23 mouse cellular contexts compared by ENCODE assay signal in the genomic region with DNA sequence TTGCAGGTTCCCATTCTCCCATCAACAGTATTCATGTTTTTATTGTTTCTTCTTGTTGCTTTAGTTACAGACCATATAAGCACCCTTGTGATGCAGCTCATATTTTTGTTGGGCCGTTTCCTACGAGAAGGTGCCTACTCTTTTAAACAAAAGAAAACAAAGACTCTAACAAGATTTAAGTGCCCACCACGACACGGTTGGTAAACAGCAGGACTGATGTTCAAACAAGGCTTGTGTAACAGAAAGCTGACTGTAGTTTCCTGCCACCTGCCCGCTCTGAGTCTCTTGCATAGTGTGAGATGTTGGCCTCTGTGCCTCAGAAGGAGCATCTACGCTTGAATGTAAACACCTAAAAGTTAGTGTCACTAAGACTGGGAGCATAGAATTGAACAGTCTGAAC. TPM values are rescaled to one million over a fixed set of nuclear protein-coding genes. Genes with fewer than 3 reads are reported as not detected.
DNase-seq lines count a peak whose midpoint lies in the region; ATAC-seq and TF ChIP-seq lines count a peak whose summit lies in the region.
"Had no signal": no experiment of that assay in that cellular context is flagged by ENCODE, and none has a peak within 500 bp of the region (broad histone marks: within the 10 kb centered on the region; RNA-seq: fewer than 3 reads in every experiment).

No protein-coding gene starts in this region.

- peaks cover 14% of the 10 kb centered on the region for H3K4me1 ChIP-seq in kidney, embryonic 15.5 days
- peaks cover 10% of the 10 kb centered on the region; the same call in 1 of the 2 replicates for H3K4me1 ChIP-seq in lung, embryonic 15.5 days
- H3K4me1 ChIP-seq in lung, postnatal 0 days (ENCODE audit: insufficient read depth, low read depth, low read length), result 0 out of 2 replicates have a peak, but pooled peaks cover 3% of the 10 kb centered on the region
- H3K4me1 ChIP-seq in stomach, postnatal 0 days (replicated peaks; ENCODE audit: control insufficient read depth, insufficient read depth), result no peaks in the 10 kb centered on the region
- H3K4me1 ChIP-seq: embryonic facial prominence, embryonic 15.5 days; limb, embryonic 13.5 days had no signal

- no peak for DNase-seq in kidney, postnatal 14 days
- DNase-seq in lung, postnatal 14 days, result no peak
- peak; percentile 83 for DNase-seq in lung, postnatal 0 days (ENCODE audit: low spot score)
- no peak for DNase-seq in stomach, postnatal 0 days (ENCODE audit: low spot score)
- no peak for DNase-seq in urinary bladder, adult 2 months (ENCODE audit: low spot score)
- DNase-seq in testis, postnatal 14 days (ENCODE audit: low spot score), result no peak
- DNase-seq: B cell, adult 2 months; cerebellum, adult 2 months; cerebellum, postnatal 36 days; gastrocnemius, adult 2 months; right cerebral cortex, adult 18-20 months; spleen, adult 18-20 months; thymus, postnatal 14 days had no signal

- H3K27ac ChIP-seq in kidney, embryonic 15.5 days, result peak overlapping the region; percentile 80
- H3K27ac ChIP-seq in lung, embryonic 15.5 days, result peak overlapping the region; percentile 81
- H3K27ac ChIP-seq in lung, postnatal 0 days (ENCODE audit: low read length), result peak overlapping the region; percentile 75
- H3K27ac ChIP-seq in stomach, postnatal 0 days (replicated peaks), result peak overlapping the region; percentile 72
- H3K27ac ChIP-seq: embryonic facial prominence, embryonic 15.5 days; forebrain, embryonic 12.5 days; gastrocnemius, adult 2 months; heart, embryonic 10.5 days; hindbrain, embryonic 12.5 days; limb, embryonic 13.5 days; neural tube, embryonic 12.5 days had no signal

- ATAC-seq in kidney, embryonic 15.5 days (replicated peaks; ENCODE audit: low FRiP score), result peak; percentile 12; the same call in 1 of the 2 replicates
- ATAC-seq in lung, embryonic 15.5 days (ENCODE audit: borderline replicate concordance, extremely low read depth, low FRiP score, low TSS enrichment), result 0 out of 2 replicates have a peak, but pooled peaks have one; percentile 24
- ATAC-seq in lung, postnatal 0 days, result peak; percentile 61
- ATAC-seq in stomach, postnatal 0 days (ENCODE audit: low FRiP score, low TSS enrichment), result no peak
- ATAC-seq: inflammation-experienced regulatory T-cells, adult 6 months had no signal

- no peaks in the 10 kb centered on the region for H3K36me3 ChIP-seq in kidney, embryonic 15.5 days
- no peaks in the 10 kb centered on the region for H3K36me3 ChIP-seq in lung, embryonic 15.5 days
- no peaks in the 10 kb centered on the region for H3K36me3 ChIP-seq in lung, postnatal 0 days (ENCODE audit: insufficient read depth, low read length)
- H3K36me3 ChIP-seq in stomach, postnatal 0 days (ENCODE audit: control insufficient read depth, insufficient read depth, low read length), result no peaks in the 10 kb centered on the region
- H3K36me3 ChIP-seq: embryonic facial prominence, embryonic 15.5 days; forebrain, embryonic 12.5 days; heart, embryonic 10.5 days; hindbrain, embryonic 12.5 days; limb, embryonic 13.5 days; neural tube, embryonic 12.5 days had no signal

- H3K27me3 ChIP-seq in kidney, embryonic 15.5 days, result no peaks in the 10 kb centered on the region
- H3K27me3 ChIP-seq in lung, embryonic 15.5 days, result no peaks in the 10 kb centered on the region
- H3K27me3 ChIP-seq in lung, postnatal 0 days (replicated peaks; ENCODE audit: insufficient read depth, low read length), result no peaks in the 10 kb centered on the region
- no peaks in the 10 kb centered on the region for H3K27me3 ChIP-seq in stomach, postnatal 0 days (ENCODE audit: control insufficient read depth, insufficient read depth, low read length)
- H3K27me3 ChIP-seq: embryonic facial prominence, embryonic 15.5 days; forebrain, embryonic 12.5 days; hindbrain, embryonic 12.5 days; limb, embryonic 13.5 days; neural tube, embryonic 12.5 days had no signal

- no peaks in the 10 kb centered on the region for H3K9me3 ChIP-seq in kidney, embryonic 15.5 days (replicated peaks)
- no peaks in the 10 kb centered on the region for H3K9me3 ChIP-seq in lung, embryonic 15.5 days
- no peaks in the 10 kb centered on the region for H3K9me3 ChIP-seq in lung, postnatal 0 days (ENCODE audit: low read length)
- no peaks in the 10 kb centered on the region for H3K9me3 ChIP-seq in stomach, postnatal 0 days (ENCODE audit: control insufficient read depth, low read length)
- H3K9me3 ChIP-seq: embryonic facial prominence, embryonic 15.5 days; forebrain, embryonic 12.5 days; heart, embryonic 10.5 days; hindbrain, embryonic 12.5 days; limb, embryonic 13.5 days; neural tube, embryonic 12.5 days had no signal

- no peak overlapping the region for H3K4me3 ChIP-seq in kidney, embryonic 15.5 days (replicated peaks)
- no peak overlapping the region for H3K4me3 ChIP-seq in lung, embryonic 15.5 days
- no peak overlapping the region for H3K4me3 ChIP-seq in lung, postnatal 0 days (ENCODE audit: low read depth, low read length)
- no peak overlapping the region for H3K4me3 ChIP-seq in stomach, postnatal 0 days (ENCODE audit: low read depth, low read length)
- H3K4me3 ChIP-seq: embryonic facial prominence, embryonic 15.5 days; forebrain, embryonic 12.5 days; gastrocnemius, adult 2 months; heart, embryonic 10.5 days; hindbrain, embryonic 12.5 days; limb, embryonic 13.5 days; neural tube, embryonic 12.5 days had no signal

- H3K4me2 ChIP-seq in kidney, embryonic 15.5 days, result no peak overlapping the region
- H3K4me2 ChIP-seq in lung, embryonic 15.5 days, result no peak overlapping the region
- H3K4me2 ChIP-seq in lung, postnatal 0 days (replicated peaks; ENCODE audit: low read depth, low read length), result no peak overlapping the region
- H3K4me2 ChIP-seq in stomach, postnatal 0 days (replicated peaks; ENCODE audit: low read depth), result no peak overlapping the region
- H3K4me2 ChIP-seq: embryonic facial prominence, embryonic 15.5 days; forebrain, embryonic 12.5 days; hindbrain, embryonic 12.5 days; limb, embryonic 13.5 days; midbrain, embryonic 11.5 days; neural tube, embryonic 12.5 days had no signal

- WGBS in kidney, embryonic 15.5 days, result 18% methylated on average over 6 of the region's 6 CpGs
- WGBS in lung, embryonic 15.5 days, result 41% methylated on average over 6 of the region's 6 CpGs
- WGBS in lung, postnatal 0 days, result 37% methylated on average over 6 of the region's 6 CpGs
- WGBS in stomach, postnatal 0 days, result 30% methylated on average over 6 of the region's 6 CpGs

- TF ChIP-seq EP300 in lung, postnatal 0 days (IDR thresholded peaks at IDR 0.05), result peak; percentile 81
- TF ChIP-seq EP300 in stomach, postnatal 0 days (optimal IDR thresholded peaks at IDR 0.05), result no peak

- H3K9ac ChIP-seq in kidney, embryonic 15.5 days, result no peak overlapping the region
- no peak overlapping the region for H3K9ac ChIP-seq in lung, embryonic 15.5 days
- H3K9ac ChIP-seq in lung, postnatal 0 days (replicated peaks; ENCODE audit: low read depth), result no peak overlapping the region
- no peak overlapping the region for H3K9ac ChIP-seq in stomach, postnatal 0 days (ENCODE audit: low read length)
- H3K9ac ChIP-seq: embryonic facial prominence, embryonic 15.5 days; forebrain, embryonic 12.5 days; hindbrain, embryonic 12.5 days; limb, embryonic 13.5 days; neural tube, embryonic 12.5 days had no signal

- TF ChIP-seq CTCF in lung, postnatal 0 days (IDR thresholded peaks at IDR 0.05), result no peak
- no peak for TF ChIP-seq CTCF in stomach, postnatal 0 days (IDR thresholded peaks at IDR 0.05; ENCODE audit: low read depth)

RNA-seq across cellular contexts. Expression of a gene that starts 47.5 kb away (rescaled TPM):
- polyA plus RNA-seq in kidney, embryonic 15.5 days (2015; fragmentation: Nextera tagmentation; extraction: Ambion mirVana), result 31.9 and 32.5 TPM in 2 replicates
- polyA plus RNA-seq in lung, embryonic 15.5 days (2015; fragmentation: Nextera tagmentation; extraction: Ambion mirVana), result 9.4 and 9.8 TPM in 2 replicates
- polyA plus RNA-seq in lung, postnatal 0 days (2015; fragmentation: Nextera tagmentation; extraction: Ambion mirVana), result 46.9 and 54.2 TPM in 2 replicates
- polyA plus RNA-seq in stomach, postnatal 0 days (2015; fragmentation: Nextera tagmentation; extraction: Ambion mirVana), result 59.1 and 62.1 TPM in 2 replicates
- polyA plus RNA-seq in urinary bladder, adult 2 months (2012; rRNA removed), result 453 and 604 TPM in 2 replicates
